Mouse (Mus musculus) liver, embryonic 13.5 days (tissue): ENCODE data around the gene Dnajc28. TPM values are rescaled to one million over a fixed set of nuclear protein-coding genes. Genes with fewer than 3 reads are reported as not detected.
"Not testable (repeated sequence)": the region's sequence is repeated elsewhere in the genome, so short reads cannot be mapped to it uniquely, and the experiment has no call there.

Experiments
- ATAC-seq: fragments of 200-750 bp; cut with Nextera tagmentation; 2 replicates; pipeline ENCODE4 v1.8.0; 2017; ENCODE audit warnings: low read depth, mild to moderate bottlenecking, moderate number of reproducible peaks, moderate library complexity
- DNase-seq: peaks from one replicate; pipeline ENCODE4 v3.0.0; 2022
- H3K27ac ChIP-seq: fragments of 300-500 bp; sonication (generic); 2 replicates; pipeline ENCODE4 v1.5.1; 2015; ENCODE audit warnings: moderate library complexity, mild to moderate bottlenecking, inconsistent platforms
- H3K27me3 ChIP-seq: fragments of 300-500 bp; sonication (generic); 2 replicates; pipeline ENCODE4 v1.6.1; 2015; ENCODE audit warnings: mild to moderate bottlenecking, inconsistent platforms
- H3K36me3 ChIP-seq: fragments of 300-500 bp; sonication (generic); 2 replicates; pipeline ENCODE4 v1.6.1; 2015; ENCODE audit warnings: mild to moderate bottlenecking, inconsistent platforms
- H3K4me1 ChIP-seq: fragments of 300-500 bp; sonication (generic); replicated peaks from 2 replicates; pipeline ENCODE4 v1.6.1; 2015; ENCODE audit warnings: inconsistent platforms
- H3K4me2 ChIP-seq: fragments of 300-500 bp; sonication (generic); 2 replicates; pipeline ENCODE4 v1.6.1; 2015; ENCODE audit warnings: inconsistent platforms, mild to moderate bottlenecking, moderate library complexity
- H3K4me3 ChIP-seq: fragments of 300-500 bp; sonication (generic); replicated peaks from 2 replicates; pipeline ENCODE4 v1.5.1; 2015; ENCODE audit warnings: mild to moderate bottlenecking, inconsistent platforms
- H3K9ac ChIP-seq: fragments of 300-500 bp; sonication (generic); 2 replicates; pipeline ENCODE4 v1.6.1; 2015; ENCODE audit warnings: mild to moderate bottlenecking, inconsistent platforms
- H3K9me3 ChIP-seq: fragments of 300-500 bp; sonication (generic); replicated peaks from 2 replicates; pipeline ENCODE4 v1.6.1; 2016; ENCODE audit warnings: inconsistent platforms
- WGBS: fragments of 180-500 bp; shearing (Covaris S2); methylation state at CpG from one replicate; pipeline ENCODE4 v1.1.7; 2015; ENCODE audit not compliant: insufficient replicate concordance; 5-methylcytosine and 5-hydroxymethylcytosine counted together
- polyA plus RNA-seq: library from polyadenylated mRNA; unstranded; fragments of >200 nt; fragmentation: Nextera tagmentation; extraction: Ambion mirVana; gene quantifications from 2 replicates; pipeline ENCODE4 v1.2.1, GENCODE M21; 2015

Dnajc28 gene
- polyA plus RNA-seq, 1 experiment from 2014 or later, result 1.4 TPM

- Histone ChIP-seq H3K4me3 (peak overlapping the region; percentile 87), H3K27me3 (no peaks in the 10 kb centered on the region), H3K36me3 (peaks cover 27% of the 10 kb centered on the region), H3K4me1 (peaks cover 50% of the 10 kb centered on the region), H3K9me3 (no peaks in the 10 kb centered on the region), H3K27ac (peak overlapping the region; percentile 95), H3K4me2 (peak overlapping the region; percentile 85), H3K9ac (peak overlapping the region; percentile 84)
- WGBS, result under 1% methylated on average over 25 of the region's 25 CpGs
- peak; percentile 58 for ATAC-seq
- DNase-seq, result peak; percentile 70
These were observed 29.4 kb upstream of the Dnajc28 start for GRCm38 (mm10) chr16:91648220-91648550.

GRCm38 (mm10) chr16:91647461-91648219, 28.8 kb upstream of the Dnajc28 start, which contains the start of gene Son:
TSS of gene Son (plus strand) at chr16:91647506.
- H3K4me2 ChIP-seq, result peak within 1 kb of the TSS; percentile 98
- DNase-seq, result peak; percentile 95
- H3K4me3 ChIP-seq, result peak within 1 kb of the TSS; percentile 87
- no peaks in the 10 kb centered on the region for H3K9me3 ChIP-seq
- under 1% methylated on average over 69 of the region's 70 CpGs for WGBS
- H3K4me1 ChIP-seq, result peaks cover 49% of the 10 kb centered on the region
- H3K36me3 ChIP-seq, result peaks cover 31% of the 10 kb centered on the region
- H3K27me3 ChIP-seq, result no peaks in the 10 kb centered on the region
- H3K9ac ChIP-seq, result peak within 1 kb of the TSS; percentile 91
- ATAC-seq, result peak; percentile 88
- peak within 1 kb of the TSS; percentile 99 for H3K27ac ChIP-seq

- Histone ChIP-seq H3K27ac (peak within 1 kb of the TSS; percentile 99), H3K4me2 (peak within 1 kb of the TSS; percentile 98), H3K9ac (peak within 1 kb of the TSS; percentile 91), H3K4me1 (peaks cover 41% of the 10 kb centered on the region), H3K4me3 (peak within 1 kb of the TSS; percentile 87), H3K27me3 (no peaks in the 10 kb centered on the region), H3K36me3 (peaks cover 31% of the 10 kb centered on the region), H3K9me3 (no peaks in the 10 kb centered on the region)
- ATAC-seq (peak; percentile 86), DNase-seq (peak; percentile 93)
- under 1% methylated on average over 59 of the region's 59 CpGs for WGBS
These were observed 28.0 kb upstream of the Dnajc28 start, which contains the start of gene Gart for GRCm38 (mm10) chr16:91646681-91647419. TSS of gene Gart (minus strand) at chr16:91646952.

DNA sequence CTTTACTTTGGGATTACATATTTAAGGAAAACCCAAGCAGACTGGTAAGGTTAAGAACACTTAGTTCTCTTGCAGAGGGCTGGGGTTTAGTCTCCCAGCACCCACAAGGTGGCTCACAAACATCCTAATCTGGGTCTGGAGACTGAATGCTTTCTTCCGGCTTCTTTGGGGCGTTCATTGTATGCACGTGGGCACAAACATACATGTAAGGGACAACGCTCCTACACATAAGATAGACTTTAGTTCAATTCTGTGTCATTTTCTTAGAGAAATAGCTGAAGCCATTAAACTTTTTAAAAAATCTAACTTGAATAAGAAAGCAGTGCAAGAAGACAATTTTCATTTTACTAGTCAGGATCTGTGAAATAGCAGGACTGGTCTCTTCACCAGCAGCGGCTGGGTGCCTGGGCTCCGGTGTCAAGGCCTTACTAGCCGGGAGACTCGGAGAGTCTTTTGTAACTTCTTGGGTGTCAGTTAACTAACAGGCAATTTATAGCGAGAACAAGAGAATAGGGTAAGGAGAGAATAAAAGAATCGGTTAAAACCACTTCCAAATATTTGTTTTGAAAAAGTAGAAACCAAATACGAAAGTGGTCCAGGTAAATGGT, 27.3 kb upstream of the Dnajc28 start:
- Histone ChIP-seq H3K36me3 (peaks cover 32% of the 10 kb centered on the region), H3K4me1 (peaks cover 37% of the 10 kb centered on the region), H3K27ac (peak overlapping the region; percentile 99), H3K4me2 (peak overlapping the region; percentile 98), H3K27me3 (no peaks in the 10 kb centered on the region), H3K9ac (peak overlapping the region; percentile 91), H3K4me3 (peak overlapping the region; percentile 87), H3K9me3 (no peaks in the 10 kb centered on the region)
- ATAC-seq, result no peak
- DNase-seq, result peak; percentile 32
- under 1% methylated on average over 11 of the region's 11 CpGs for WGBS

DNA sequence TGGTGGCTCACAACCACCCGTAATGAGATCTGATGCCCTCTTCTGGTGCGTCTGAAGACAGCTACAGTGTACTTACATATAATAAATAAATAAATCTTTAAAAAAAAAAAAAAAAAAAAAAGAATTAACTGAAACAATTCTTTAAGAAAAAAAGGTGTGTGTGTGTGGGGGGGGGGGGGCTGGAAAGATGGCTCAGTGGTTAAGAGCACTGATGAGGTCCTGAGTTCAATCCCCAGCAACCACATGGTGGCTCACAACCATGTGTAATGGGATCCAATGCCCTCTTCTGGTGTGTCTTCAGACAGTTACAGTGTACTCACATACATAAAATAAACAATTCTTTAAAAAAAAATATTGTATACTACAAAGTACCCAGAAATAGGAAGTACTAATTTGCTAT, 26.6 kb upstream of the Dnajc28 start:
- Histone ChIP-seq H3K36me3 (peaks cover 34% of the 10 kb centered on the region), H3K4me3 (peak overlapping the region; percentile 87), H3K4me2 (peak overlapping the region; percentile 98), H3K4me1 (peaks cover 32% of the 10 kb centered on the region)
- H3K9ac ChIP-seq, DNase-seq, H3K27ac ChIP-seq, ATAC-seq, H3K27me3 ChIP-seq, H3K9me3 ChIP-seq: not testable (repeated sequence)
- WGBS, result 40% methylated on average over 1 of the region's 2 CpGs

DNA sequence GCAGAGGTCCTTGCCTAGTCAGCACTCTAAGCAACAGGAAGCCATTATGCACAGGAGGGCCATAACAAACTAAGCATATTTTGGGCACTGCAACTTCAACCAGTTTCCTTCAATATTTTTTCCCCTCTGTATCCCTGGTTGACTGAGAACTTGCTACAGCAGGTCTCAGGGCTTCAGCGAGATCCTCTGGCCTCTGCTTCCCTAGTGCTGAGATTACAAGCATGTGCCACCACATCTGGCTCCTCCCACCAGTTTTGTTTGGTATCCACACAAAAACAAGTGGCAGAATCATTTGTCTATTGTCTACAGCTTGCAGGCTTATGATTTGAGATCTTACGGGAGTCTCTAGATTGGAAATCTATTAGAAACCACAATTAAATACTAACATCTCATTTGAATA, 26.1 kb upstream of the Dnajc28 start:
- peak overlapping the region; percentile 15; the same call in 1 of the 2 replicates for H3K4me3 ChIP-seq
- H3K27me3 ChIP-seq, result no peaks in the 10 kb centered on the region
- ATAC-seq (no peak), DNase-seq (no peak)
- no peak overlapping the region for H3K9ac ChIP-seq
- peak overlapping the region; percentile 33 for H3K4me2 ChIP-seq
- H3K4me1 ChIP-seq, result peaks cover 28% of the 10 kb centered on the region
- H3K9me3 ChIP-seq, result no peaks in the 10 kb centered on the region
- 0 out of 2 replicates have a peak overlapping the region, but pooled peaks have one; percentile 20 for H3K27ac ChIP-seq
- H3K36me3 ChIP-seq, result peaks cover 39% of the 10 kb centered on the region
- 39% methylated on average over 2 of the region's 2 CpGs for WGBS

DNA sequence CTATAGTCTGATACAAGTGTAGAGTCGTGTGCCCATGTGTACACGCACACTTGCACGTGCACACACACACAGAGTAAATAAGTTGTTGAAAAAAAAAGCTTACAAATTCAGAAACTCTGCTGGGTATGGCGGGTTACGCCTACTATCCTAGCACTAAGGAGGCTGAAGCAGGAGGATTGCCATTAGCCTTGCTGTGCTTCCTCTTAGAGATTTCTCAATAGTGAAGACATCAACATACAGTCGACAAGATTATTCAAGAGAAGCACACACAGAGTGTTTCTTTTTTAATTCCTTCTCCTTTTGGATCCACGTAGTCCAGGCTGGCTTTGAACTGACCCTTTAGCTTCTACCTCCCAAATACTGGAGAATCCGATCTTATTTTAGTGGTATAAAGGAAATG, 21.3 kb upstream of the Dnajc28 start:
- no peaks in the 10 kb centered on the region for H3K27me3 ChIP-seq
- H3K36me3 ChIP-seq, result peaks cover 86% of the 10 kb centered on the region
- 84% methylated on average over 8 of the region's 8 CpGs for WGBS
- H3K27ac ChIP-seq, result no peak overlapping the region
- ATAC-seq (no peak), DNase-seq (no peak)
- H3K4me1 ChIP-seq, result peaks cover 17% of the 10 kb centered on the region
- no peaks in the 10 kb centered on the region for H3K9me3 ChIP-seq
- no peak overlapping the region for H3K9ac ChIP-seq
- H3K4me3 ChIP-seq, result no peak overlapping the region
- no peak overlapping the region for H3K4me2 ChIP-seq

- no peak for DNase-seq
- H3K9ac ChIP-seq, result no peak overlapping the region
- no peak for ATAC-seq
- no peak overlapping the region for H3K27ac ChIP-seq
- peaks cover 16% of the 10 kb centered on the region for H3K4me1 ChIP-seq
- H3K4me2 ChIP-seq, result no peak overlapping the region
- H3K27me3 ChIP-seq, result no peaks in the 10 kb centered on the region
- 83% methylated on average over 2 of the region's 2 CpGs for WGBS
- H3K4me3 ChIP-seq, result no peak overlapping the region
- peaks cover 90% of the 10 kb centered on the region for H3K36me3 ChIP-seq
- H3K9me3 ChIP-seq, result no peaks in the 10 kb centered on the region
These were observed 20.8 kb upstream of the Dnajc28 start for GRCm38 (mm10) chr16:91639636-91640035.

- WGBS, result 90% methylated on average over 5 of the region's 5 CpGs
- Histone ChIP-seq H3K27me3 (no peaks in the 10 kb centered on the region), H3K4me2 (no peak overlapping the region), H3K36me3 (peaks cover 95% of the 10 kb centered on the region), H3K27ac (no peak overlapping the region), H3K4me1 (peaks cover 11% of the 10 kb centered on the region), H3K9ac (no peak overlapping the region), H3K4me3 (no peak overlapping the region), H3K9me3 (no peaks in the 10 kb centered on the region)
- no peak for DNase-seq
- ATAC-seq, result no peak
These were observed 20.3 kb upstream of the Dnajc28 start for GRCm38 (mm10) chr16:91639161-91639560.

GRCm38 (mm10) chr16:91633641-91634040, 14.8 kb upstream of the Dnajc28 start:
- no peak for DNase-seq
- Histone ChIP-seq H3K9me3 (no peaks in the 10 kb centered on the region), H3K36me3 (peaks cover 95% of the 10 kb centered on the region), H3K4me3 (no peak overlapping the region), H3K4me1 (0 out of 2 replicates have a peak, but pooled peaks cover 3% of the 10 kb centered on the region), H3K27ac (no peak overlapping the region), H3K9ac (no peak overlapping the region), H3K27me3 (no peaks in the 10 kb centered on the region), H3K4me2 (no peak overlapping the region)
- ATAC-seq, result no peak
- WGBS, result 82% methylated on average over 12 of the region's 12 CpGs

GRCm38 (mm10) chr16:91632940-91633339, 14.1 kb upstream of the Dnajc28 start:
- H3K9ac ChIP-seq, result no peak overlapping the region
- 88% methylated on average over 7 of the region's 7 CpGs for WGBS
- no peak for DNase-seq
- ATAC-seq, result no peak
- H3K27ac ChIP-seq, result no peak overlapping the region
- no peaks in the 10 kb centered on the region for H3K9me3 ChIP-seq
- H3K4me2 ChIP-seq, result no peak overlapping the region
- H3K4me3 ChIP-seq, result no peak overlapping the region
- no peaks in the 10 kb centered on the region for H3K27me3 ChIP-seq
- peaks cover 95% of the 10 kb centered on the region for H3K36me3 ChIP-seq
- H3K4me1 ChIP-seq, result 0 out of 2 replicates have a peak, but pooled peaks cover 3% of the 10 kb centered on the region
